Mouse (Mus musculus): ENCODE measurements at regions not wholly inside any gene's neighbourhood (a gene's known extent, or its start where the extent isn't known, plus 50 kb on each side); places are given as distances from the start of the nearest gene placed in this dataset.

DNA sequence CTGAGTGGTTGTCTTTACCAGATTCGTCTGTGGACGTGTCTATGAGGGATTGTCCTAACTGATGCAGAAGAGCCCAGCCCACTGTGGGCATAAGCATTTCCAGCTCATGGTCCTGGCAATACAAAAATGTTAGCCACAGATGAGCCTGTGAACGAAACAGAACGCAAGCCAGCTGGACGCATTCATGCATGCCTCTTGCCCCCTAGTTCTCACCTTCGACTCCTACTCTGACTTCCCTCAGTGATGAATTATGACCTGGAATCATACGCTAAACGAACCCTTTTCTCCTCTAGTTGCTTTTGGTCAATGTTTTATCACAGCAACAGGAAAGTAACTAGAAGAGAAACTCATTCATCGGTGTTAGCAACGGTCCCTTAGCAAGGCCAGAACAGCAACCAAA is 91.2 kb upstream of the 1700016C15Rik start:
- no peak for TF ChIP-seq CTCF (IDR thresholded peaks at IDR 0.05; ENCODE audit: control insufficient read depth, insufficient read depth, low read length)
- no peak for TF ChIP-seq POLR2A (IDR thresholded peaks at IDR 0.05; ENCODE audit: borderline replicate concordance, control insufficient read depth, low read depth, low read length)
